Mouse (Mus musculus): Measurements from ENCODE around the gene Clec4b2.

DNA sequence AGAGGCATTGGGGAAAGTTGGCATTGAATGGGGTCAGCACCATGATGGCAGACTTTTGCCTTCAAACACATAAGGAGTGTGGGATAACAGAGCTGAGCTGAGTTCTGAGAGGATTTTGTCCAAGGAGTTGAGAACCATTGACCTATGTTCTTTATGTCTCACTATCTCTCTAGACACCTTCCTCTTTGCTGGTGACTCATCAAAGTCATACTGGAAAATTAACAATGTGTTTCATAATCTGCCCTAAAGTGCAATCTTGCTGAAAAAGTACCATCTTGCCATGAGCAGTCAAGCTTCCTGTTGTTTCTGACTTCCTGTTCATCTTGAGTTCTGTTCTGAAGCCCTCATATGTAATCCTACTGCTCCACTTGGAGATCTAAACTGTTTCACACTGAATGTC lies 80.0 kb downstream of the Clec4b2 start:
- no peak for TF ChIP-seq CTCF (IDR thresholded peaks at IDR 0.05; ENCODE audit: extremely low read depth, insufficient read depth, insufficient read length, insufficient replicate concordance)
- no peak for TF ChIP-seq POLR2A (IDR thresholded peaks at IDR 0.05; ENCODE audit: low read depth, low read length)

Measured in spleen, adult 2 months (tissue).